ENCODE assay signal across 8 mouse cellular contexts in the genomic region with DNA sequence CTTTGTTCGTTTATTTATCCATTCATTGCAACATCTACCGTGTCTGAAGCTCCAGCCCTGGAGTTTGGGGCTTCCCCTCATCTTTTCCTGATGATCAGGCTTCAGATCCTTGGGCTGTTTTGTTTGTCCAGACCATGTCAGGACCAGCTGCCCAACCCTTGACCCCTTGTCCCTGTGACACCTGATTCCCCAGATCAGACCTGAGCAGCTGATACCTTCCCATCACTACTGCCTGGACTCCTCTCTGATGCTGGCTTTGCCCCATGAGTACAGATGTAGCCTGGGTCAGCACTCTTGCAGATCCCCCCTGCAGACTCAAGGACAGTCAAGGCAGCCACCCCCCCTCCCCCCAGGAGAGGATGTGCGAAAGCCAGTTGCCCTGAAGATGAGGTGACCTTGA. TPM values are rescaled to one million over a fixed set of nuclear protein-coding genes. Genes with fewer than 3 reads are reported as not detected.
DNase-seq lines count a peak whose midpoint lies in the region; ATAC-seq and TF ChIP-seq lines count a peak whose summit lies in the region.
"Had no signal": no experiment of that assay in that cellular context is flagged by ENCODE, and none has a peak within 500 bp of the region (broad histone marks: within the 10 kb centered on the region; RNA-seq: fewer than 3 reads in every experiment).

No protein-coding gene starts in this region.

- no peak for DNase-seq in left cerebral cortex, adult 2 months (ENCODE audit: extremely low spot score in 1 of 2, low spot score in 2 of 2)
- no peak for DNase-seq in left cerebral cortex, postnatal 4 days
- no peak for DNase-seq in forebrain, embryonic 11.5 days (ENCODE audit: low spot score)
- no peak for DNase-seq in limb, embryonic 10.5 days (ENCODE audit: low spot score)
- DNase-seq in thymus, postnatal 0 days (ENCODE audit: low spot score), result no peak
- no peak for DNase-seq in right cerebral cortex, postnatal 10 days (ENCODE audit: low spot score in 2 of 2)

- peaks cover 8% of the 10 kb centered on the region for H3K36me3 ChIP-seq in forebrain, embryonic 11.5 days (ENCODE audit: control insufficient read depth, insufficient read depth, low read length)
- H3K36me3 ChIP-seq in limb, embryonic 10.5 days, result peaks cover 52% of the 10 kb centered on the region
- peaks cover 14% of the 10 kb centered on the region; the same call in 1 of the 2 replicates for H3K36me3 ChIP-seq in neural tube, embryonic 15.5 days

- no peaks in the 10 kb centered on the region for H3K27me3 ChIP-seq in forebrain, embryonic 11.5 days (ENCODE audit: control insufficient read depth, insufficient read depth, low read length)
- 0 out of 2 replicates have a peak, but pooled peaks cover 10% of the 10 kb centered on the region for H3K27me3 ChIP-seq in limb, embryonic 10.5 days (ENCODE audit: low read depth, poor library complexity, severe bottlenecking)
- H3K27me3 ChIP-seq in neural tube, embryonic 15.5 days (replicated peaks), result no peaks in the 10 kb centered on the region

- TF ChIP-seq CTCF in left cerebral cortex, adult 2 months (IDR thresholded peaks at IDR 0.05), result no peak

- peak overlapping the region; percentile 99 for H3K9ac ChIP-seq in forebrain, embryonic 11.5 days (ENCODE audit: low read length)
- H3K9ac ChIP-seq in neural tube, embryonic 15.5 days (replicated peaks), result peak overlapping the region; percentile 99

- peak overlapping the region; percentile 93 for H3K27ac ChIP-seq in left cerebral cortex, adult 2 months
- H3K27ac ChIP-seq in forebrain, embryonic 11.5 days (ENCODE audit: low read depth, low read length), result peak overlapping the region; percentile 94
- H3K27ac ChIP-seq in limb, embryonic 10.5 days, result peak overlapping the region; percentile 98
- H3K27ac ChIP-seq in neural tube, embryonic 15.5 days (replicated peaks), result 0 out of 2 replicates have a peak overlapping the region, but pooled peaks have one; percentile 96
- H3K27ac ChIP-seq: macrophage had no signal

- peak overlapping the region; percentile 79 for H3K4me3 ChIP-seq in left cerebral cortex, adult 2 months
- peak overlapping the region; percentile 99 for H3K4me3 ChIP-seq in forebrain, embryonic 11.5 days (ENCODE audit: low read depth, low read length)
- peak overlapping the region; percentile 96 for H3K4me3 ChIP-seq in limb, embryonic 10.5 days
- H3K4me3 ChIP-seq in neural tube, embryonic 15.5 days (replicated peaks), result peak overlapping the region; percentile 95

- H3K4me2 ChIP-seq in forebrain, embryonic 11.5 days (ENCODE audit: low read depth, low read length, severe bottlenecking), result peak overlapping the region; percentile 74
- H3K4me2 ChIP-seq in neural tube, embryonic 15.5 days, result peak overlapping the region; percentile 90

- no peaks in the 10 kb centered on the region for H3K9me3 ChIP-seq in forebrain, embryonic 11.5 days (ENCODE audit: control insufficient read depth, low read length)
- no peaks in the 10 kb centered on the region for H3K9me3 ChIP-seq in limb, embryonic 10.5 days (replicated peaks)
- no peaks in the 10 kb centered on the region for H3K9me3 ChIP-seq in neural tube, embryonic 15.5 days (replicated peaks)

- intact Hi-C loops in left cerebral cortex, adult 2 months (cut with DNase I), result no loop called here
- intact Hi-C loops in left cerebral cortex, postnatal 4 days (cut with DNase I), result no loop called here

- H3K4me1 ChIP-seq in forebrain, embryonic 11.5 days (replicated peaks; ENCODE audit: control insufficient read depth, insufficient read depth, low read length), result peaks cover 18% of the 10 kb centered on the region
- H3K4me1 ChIP-seq in limb, embryonic 10.5 days, result peaks cover 62% of the 10 kb centered on the region
- H3K4me1 ChIP-seq in neural tube, embryonic 15.5 days, result peaks cover 71% of the 10 kb centered on the region

- no peak for ATAC-seq in forebrain, embryonic 11.5 days (replicated peaks; ENCODE audit: low FRiP score)
- ATAC-seq in neural tube, embryonic 15.5 days (ENCODE audit: low FRiP score), result no peak

- WGBS in forebrain, embryonic 11.5 days, result 8% methylated on average over 3 of the region's 3 CpGs
- 30% methylated on average over 3 of the region's 3 CpGs for WGBS in limb, embryonic 10.5 days
- 5% methylated on average over 3 of the region's 3 CpGs for WGBS in neural tube, embryonic 15.5 days

RNA-seq across cellular contexts. Expression of gene Sbk1, which starts 1.7 kb away (rescaled TPM):
- total RNA-seq in left cerebral cortex, adult 2 months (2021), result 10 to 100 TPM; 65.3 to 85.8 TPM
- total RNA-seq in left cerebral cortex, postnatal 4 days (2021), result 100 to 1,000 TPM; 396 to 420 TPM
- polyA plus RNA-seq in forebrain, embryonic 11.5 days (2014; fragmentation: Nextera tagmentation; extraction: Ambion mirVana), result 194 and 214 TPM in 2 replicates
- polyA plus RNA-seq in limb, embryonic 10.5 days (2016; fragmentation: Nextera tagmentation; extraction: Ambion mirVana), result 83.4 and 122 TPM in 2 replicates
- polyA plus RNA-seq in neural tube, embryonic 15.5 days (2015; fragmentation: Nextera tagmentation; extraction: Ambion mirVana), result 143 and 182 TPM in 2 replicates
- polyA plus RNA-seq in thymus, postnatal 0 days (2015; fragmentation: Nextera tagmentation; extraction: Ambion mirVana), result 17.9 and 19.1 TPM in 2 replicates
